Mouse (Mus musculus) myocyte (in vitro differentiated cells): ENCODE data around the gene Rplp2.
A peak's percentile ranks its signal among the peaks of the same experiment; 100 is the strongest.

Source experiments
- CEBPB ChIP-seq: IDR thresholded peaks from 2 replicates; pipeline ENCODE4 v1.6.1; 2011; ENCODE audit warnings: mild to moderate bottlenecking, moderate library complexity; ENCODE audit not compliant: poor library complexity, insufficient read depth, severe bottlenecking
- E2F4 ChIP-seq: IDR thresholded peaks from one replicate; pipeline ENCODE4 v1.6.1; 2011; ENCODE audit warnings: mild to moderate bottlenecking, control low read depth, moderate library complexity; ENCODE audit not compliant: insufficient read depth
- MAX ChIP-seq: IDR thresholded peaks from one replicate; pipeline ENCODE4 v1.6.1; 2011; ENCODE audit warnings: low read depth, mild to moderate bottlenecking, control low read depth
- MYOD1 ChIP-seq, 3 experiments: IDR thresholded peaks; one replicate each; pipeline ENCODE4 v1.6.1; 2011; ENCODE audit warnings: control low read depth in 2 of 3, low read depth in 2 of 3, mild to moderate bottlenecking in 2 of 3, moderate library complexity in 1 of 3; ENCODE audit not compliant: insufficient read length in 2 of 3, control insufficient read depth in 1 of 3
- POLR2A ChIP-seq: IDR thresholded peaks from one replicate; pipeline ENCODE4 v1.6.1; 2011; ENCODE audit warnings: low read depth, mild to moderate bottlenecking, control low read depth, moderate library complexity; ENCODE audit not compliant: insufficient read length
- TCF12 ChIP-seq: IDR thresholded peaks from one replicate; pipeline ENCODE4 v1.6.1; 2011; ENCODE audit warnings: mild to moderate bottlenecking, control low read depth; ENCODE audit not compliant: poor library complexity, insufficient read depth, severe bottlenecking

DNA sequence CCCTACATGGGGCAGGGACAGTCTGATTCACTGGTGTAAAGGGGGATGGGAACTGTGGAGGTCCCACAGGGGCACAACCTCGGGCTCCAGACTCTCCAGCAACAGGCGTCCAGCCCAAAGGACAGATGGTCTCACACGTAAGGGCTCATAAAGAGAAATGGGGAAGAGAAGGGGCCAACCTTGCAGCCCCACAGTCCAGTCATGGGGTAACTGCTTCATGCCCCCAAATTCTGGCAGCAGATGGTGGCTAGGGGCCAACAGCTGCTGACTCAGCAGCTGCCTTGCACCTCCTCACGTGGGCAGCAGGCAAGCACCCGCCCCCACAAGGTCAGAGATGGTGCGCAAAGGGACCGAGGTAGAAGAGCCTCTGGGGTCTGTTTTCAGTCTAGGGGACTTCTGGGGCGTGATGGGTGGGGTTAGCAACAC, 15.0 kb upstream of the Rplp2 start:
- TF ChIP-seq CEBPB, result no peak
- no peak for TF ChIP-seq E2F4
- TF ChIP-seq POLR2A, result no peak
- TF ChIP-seq MYOD1 (IDR thresholded peaks at IDR 0.05; ENCODE audit: control insufficient read depth in 1 of 3, insufficient read length in 2 of 3, low read depth in 2 of 3), result peak in 1 of 3 experiments; percentile 27
- no peak for TF ChIP-seq MAX
- no peak for TF ChIP-seq TCF12
